ENCODE assay signal across 8 mouse cellular contexts in the genomic region with DNA sequence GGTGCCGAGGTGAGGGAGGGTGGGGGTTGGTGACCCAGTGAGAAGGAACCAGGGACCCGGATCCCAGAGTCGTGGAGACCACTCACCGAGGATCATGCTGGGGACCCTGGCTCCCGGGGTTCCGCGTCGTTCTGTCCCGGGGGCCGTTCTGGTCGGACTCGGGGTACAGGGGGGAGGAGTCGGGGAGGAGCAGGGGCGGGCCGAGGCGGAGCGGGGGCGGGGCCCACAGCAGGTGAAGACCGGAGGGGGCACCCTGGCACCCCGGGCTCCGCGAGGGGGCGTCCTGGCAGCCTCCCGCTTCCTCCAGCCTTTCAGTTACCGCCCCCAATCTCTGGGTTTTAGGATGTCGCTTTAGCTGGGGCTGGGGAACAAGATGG. TPM values are rescaled to one million over a fixed set of nuclear protein-coding genes. Genes with fewer than 3 reads are reported as not detected.
DNase-seq lines count a peak whose midpoint lies in the region; ATAC-seq lines count a peak whose summit lies in the region.

Zfp385a (minus strand) TSS at position 133 of the 377 bp plus-strand sequence.

- ATAC-seq in CD4-positive, CD25-positive, alpha-beta regulatory T cell, adult 4 months: peak; percentile 65

- H3K27me3 ChIP-seq in erythroblast, embryonic 14.5 days (ENCODE audit: control insufficient read depth): peaks cover 53% of the 10 kb centered on the region

- peak; percentile 73 for DNase-seq in Muller cell, postnatal 12 days (ENCODE audit: inconsistent ontology term)
- no peak for DNase-seq in heart, postnatal 36 days
- DNase-seq in layer of hippocampus, postnatal 25 days (ENCODE audit: extremely low spot score in 1 of 2, low spot score in 1 of 2): peak; percentile 60 to 65
- DNase-seq in lung, postnatal 4 days: peak; percentile 50 to 54
- DNase-seq in right cerebral cortex, postnatal 4 days: peak; percentile 80
- DNase-seq in yolk sac, embryonic 10.5 days (ENCODE audit: low spot score): no peak

- intact Hi-C loops in heart, postnatal 36 days (cut with DNase I): no loop called here

- H3K36me3 ChIP-seq in erythroblast, embryonic 14.5 days (ENCODE audit: control insufficient read depth): peaks cover 5% of the 10 kb centered on the region; the same call in 1 of the 2 replicates

- H3K9me3 ChIP-seq in erythroblast, embryonic 14.5 days (ENCODE audit: control insufficient read depth, low read length): no peaks in the 10 kb centered on the region

- peaks cover 38% of the 10 kb centered on the region for H3K4me1 ChIP-seq in erythroblast, embryonic 14.5 days (ENCODE audit: control insufficient read depth)

- peak within 1 kb of the TSS; percentile 64 for H3K4me3 ChIP-seq in erythroblast, embryonic 14.5 days (replicated peaks)

RNA-seq across cellular contexts. Expression of gene Zfp385a, which starts in this region (rescaled TPM):
- not detected for polyA plus RNA-seq in CD4-positive, CD25-positive, alpha-beta regulatory T cell, adult 4 months (2017; shearing (Covaris generic))
- 1.6 and 1.7 TPM in 2 replicates for polyA plus RNA-seq in erythroblast, embryonic 14.5 days (2012)
- 10 to 100 TPM; 12.9 to 13.0 TPM for total RNA-seq in heart, postnatal 36 days (2021)
- 10 to 100 TPM; 40.7 to 45.0 TPM for total RNA-seq in layer of hippocampus, postnatal 25 days (2021)

Comparison
In these comparisons a context has a peak if more than half of its experiments do, and no peak if none do; other contexts are left out.
1. Peak in ATAC-seq in CD4-positive, CD25-positive, alpha-beta regulatory T cell, adult 4 months; RNA of the gene not detected or under 1 TPM.
2. DNase-seq: peak in Muller cell, postnatal 12 days (single experiment), layer of hippocampus, postnatal 25 days (2 of 2), lung, postnatal 4 days (2 of 2) and right cerebral cortex, postnatal 4 days (single experiment); none in heart, postnatal 36 days (0 of 2) and yolk sac, embryonic 10.5 days (single experiment).